Mouse (Mus musculus) neutrophil, adult 5-6 weeks (primary cell): ENCODE results near the gene Ufc1. TPM values are rescaled to one million over a fixed set of nuclear protein-coding genes. Genes with fewer than 3 reads are reported as not detected.
A peak's percentile ranks its signal among the peaks of the same experiment; 100 is the strongest.
"Not testable (repeated sequence)": the region's sequence is repeated elsewhere in the genome, so short reads cannot be mapped to it uniquely, and the experiment has no call there.

Experiments used
- ATAC-seq: fragments of 151-379, 151-347 bp; 2 replicates; pipeline ENCODE4 v1.8.0; 2017; ENCODE audit warnings: mild to moderate bottlenecking, moderate TSS enrichment; ENCODE audit not compliant: insufficient number of reproducible peaks, poor library complexity, low FRiP score, severe bottlenecking; ENCODE audit errors: extremely low read depth
- total RNA-seq: library from RNA; stranded (forward); fragments of 200-1000 nt; gene quantifications from 2 replicates; pipeline ENCODE4 v1.2.3, GENCODE M21; 2017

Ufc1 gene
- 32.0 and 39.7 TPM in 2 replicates for total RNA-seq

DNA sequence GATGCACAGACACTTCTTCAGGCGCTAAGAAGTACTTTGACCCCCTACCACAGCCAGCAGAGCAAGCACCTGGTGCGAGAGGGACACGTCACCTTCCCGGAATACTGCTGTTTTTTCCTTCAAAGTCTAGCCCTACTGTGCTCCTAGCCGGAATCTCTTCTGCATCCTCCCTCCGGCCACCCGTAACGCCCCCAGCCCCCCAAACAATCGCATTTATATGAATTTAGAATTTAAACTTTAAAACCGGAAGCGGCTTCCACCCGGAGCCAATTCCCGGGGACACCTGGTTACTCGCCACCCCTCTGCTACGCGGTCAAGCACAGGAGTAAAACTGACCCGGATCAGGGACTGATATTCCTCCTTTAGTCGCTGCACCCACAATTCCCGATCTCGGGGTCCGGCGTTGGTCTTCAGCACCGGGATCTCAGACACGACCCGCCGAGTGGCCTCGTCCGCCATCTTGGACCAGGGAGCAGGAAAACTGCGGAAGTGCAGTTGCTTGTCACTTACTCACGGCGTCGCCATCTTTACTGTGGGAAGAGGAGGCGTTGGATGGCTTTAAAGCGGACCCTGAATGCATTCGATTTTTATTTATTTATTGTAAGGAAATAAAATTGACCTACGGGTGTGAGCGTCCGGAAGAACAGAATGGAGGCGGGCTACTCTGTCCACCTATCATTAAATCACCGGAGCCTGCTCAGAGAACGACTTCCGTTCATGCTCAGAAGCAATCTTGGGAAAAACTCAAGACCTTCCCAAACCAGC lies at the start of gene Ufc1:
Gene Ufc1, minus strand, starts transcription at position 727 of the 765 bp plus-strand sequence.
- ATAC-seq = peak; percentile 99

DNA sequence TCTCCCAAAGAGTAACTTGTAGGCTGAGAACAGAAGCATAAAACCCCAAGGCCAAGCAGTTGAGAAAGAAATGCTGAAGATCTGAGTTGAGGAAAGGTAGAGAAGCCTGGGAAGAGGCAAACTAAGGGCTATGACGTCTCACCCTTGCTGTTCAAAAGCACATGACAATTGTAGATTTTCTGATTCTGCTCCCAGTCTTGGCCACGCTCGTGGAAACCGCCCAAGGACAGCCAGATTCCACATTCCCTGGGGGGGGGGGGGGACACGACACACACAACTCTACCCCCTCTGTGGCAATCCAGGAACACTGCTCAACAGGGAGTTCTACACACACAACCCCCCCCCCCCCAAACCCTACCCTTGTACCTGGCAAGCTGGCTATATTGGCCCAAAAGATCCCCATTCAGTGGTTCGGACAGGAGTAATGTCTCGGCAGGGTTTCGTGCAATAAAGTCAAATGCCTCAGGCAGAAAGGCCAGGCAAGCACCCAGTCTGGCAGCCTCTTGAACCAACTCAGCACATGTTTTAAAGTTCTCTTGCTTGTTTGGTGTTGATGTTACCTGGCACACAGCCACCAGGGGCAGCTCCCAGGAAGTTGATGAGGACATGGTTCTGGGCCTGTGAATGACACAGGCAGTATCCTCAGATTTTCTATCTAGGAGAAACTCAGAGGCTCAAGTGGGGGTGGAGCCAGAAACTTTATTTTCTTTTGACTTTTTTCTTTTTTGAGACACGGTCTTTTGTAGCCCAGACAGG lies 49.3 kb upstream of the Ufc1 start:
- no peak for ATAC-seq

DNA sequence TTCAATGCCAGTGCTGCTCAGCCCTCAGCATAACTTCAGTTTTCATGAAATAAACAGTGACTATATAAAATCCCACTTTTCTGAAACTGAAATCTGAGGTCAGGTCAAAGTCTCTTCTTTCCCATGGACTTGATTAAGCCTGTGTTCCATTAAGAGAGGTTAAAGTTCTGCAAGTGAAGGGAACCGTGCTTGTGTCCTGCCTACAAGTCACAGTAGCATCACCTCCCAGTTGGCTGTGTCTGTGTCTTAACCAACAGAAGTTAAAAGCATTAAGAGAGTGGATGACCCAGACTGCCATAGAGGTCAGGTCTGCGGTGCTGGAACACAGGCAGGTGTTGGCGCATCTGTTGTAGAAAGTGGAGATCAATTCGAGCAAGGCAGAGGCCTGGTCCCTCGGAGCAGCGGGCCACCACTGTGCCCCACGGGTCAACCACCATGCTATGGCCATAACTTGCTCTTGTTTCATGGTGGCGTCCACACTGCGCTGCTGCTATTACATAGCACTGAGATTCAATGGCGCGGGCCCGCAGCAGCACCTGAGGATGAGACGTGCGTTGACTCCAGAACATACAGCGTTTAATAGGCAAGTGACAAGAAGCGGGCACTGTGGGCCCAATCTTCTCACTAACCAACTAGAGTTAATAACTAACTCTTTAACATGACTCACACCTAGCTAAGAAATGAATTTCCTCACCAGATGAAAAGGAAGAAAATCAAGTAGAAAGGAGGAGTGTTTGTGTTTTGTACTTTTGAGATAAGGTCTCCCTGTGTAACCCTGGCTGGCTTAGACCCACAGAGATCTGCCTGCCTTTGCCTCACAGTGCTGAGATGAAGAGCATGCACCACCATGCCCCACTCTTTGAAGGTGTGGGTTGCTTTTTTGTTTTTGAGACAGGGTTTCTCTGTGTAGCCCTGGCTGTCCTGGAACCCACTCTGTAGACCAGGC lies 47.7 kb upstream of the Ufc1 start:
- ATAC-seq = no peak

DNA sequence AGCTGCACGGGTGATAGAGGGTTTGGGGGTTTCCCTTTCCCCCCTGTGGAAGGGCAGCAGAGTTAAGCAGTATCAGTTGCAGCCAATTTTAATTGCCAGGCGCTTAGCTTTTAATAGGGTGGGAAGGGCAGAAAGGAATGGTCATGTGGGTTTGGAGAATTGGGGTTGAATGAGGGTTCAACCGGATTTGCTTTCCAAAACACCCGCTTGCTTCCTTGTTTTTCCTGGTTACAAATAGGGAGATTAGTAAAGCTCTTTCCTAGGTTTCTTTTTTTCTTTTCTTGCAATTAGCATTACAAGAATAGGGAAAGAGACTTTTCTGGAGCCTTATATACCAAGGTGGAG lies 35.4 kb upstream of the Ufc1 start:
- ATAC-seq = no peak

DNA sequence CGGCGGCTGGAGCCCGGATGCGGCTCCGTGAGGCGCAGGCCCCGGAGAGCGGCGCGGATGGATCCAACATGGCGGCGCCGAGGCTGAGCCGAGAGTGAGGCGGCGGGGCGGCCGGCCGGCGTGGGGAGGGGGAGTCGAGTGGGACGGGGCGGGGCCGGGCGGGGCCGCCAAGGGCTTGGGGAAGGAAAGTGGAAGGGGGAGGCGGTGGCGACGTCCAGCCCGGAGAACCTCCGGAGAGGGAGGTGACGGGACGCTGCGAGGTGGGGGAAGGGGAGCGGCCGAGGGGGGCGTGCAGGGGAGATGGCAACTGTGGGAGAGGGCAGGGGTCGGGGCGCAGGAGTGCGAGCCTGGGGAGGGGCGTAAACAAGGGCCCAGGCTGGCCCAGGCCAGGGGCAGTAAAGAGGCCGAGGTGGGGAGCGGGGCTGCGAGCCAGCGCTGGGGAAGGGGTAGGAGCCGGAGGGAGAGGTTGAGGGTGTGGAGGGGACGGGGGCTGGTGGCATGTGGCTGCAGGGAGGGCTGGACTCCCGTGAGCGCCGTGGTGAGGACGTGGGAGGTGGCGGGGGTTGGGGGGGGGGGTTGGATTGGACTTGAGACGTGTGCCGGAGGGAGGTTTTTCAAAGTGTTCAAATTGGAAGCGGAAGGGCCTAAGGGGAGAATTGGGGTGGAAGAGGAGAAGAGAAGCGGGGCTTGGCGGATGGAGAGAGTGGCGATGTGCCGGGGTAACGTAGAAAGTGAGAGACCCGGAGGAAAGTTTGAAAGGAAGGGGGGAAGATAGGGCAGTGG lies 34.8 kb upstream of the Ufc1 start:
- no peak; the same call in 1 of the 2 replicates for ATAC-seq

DNA sequence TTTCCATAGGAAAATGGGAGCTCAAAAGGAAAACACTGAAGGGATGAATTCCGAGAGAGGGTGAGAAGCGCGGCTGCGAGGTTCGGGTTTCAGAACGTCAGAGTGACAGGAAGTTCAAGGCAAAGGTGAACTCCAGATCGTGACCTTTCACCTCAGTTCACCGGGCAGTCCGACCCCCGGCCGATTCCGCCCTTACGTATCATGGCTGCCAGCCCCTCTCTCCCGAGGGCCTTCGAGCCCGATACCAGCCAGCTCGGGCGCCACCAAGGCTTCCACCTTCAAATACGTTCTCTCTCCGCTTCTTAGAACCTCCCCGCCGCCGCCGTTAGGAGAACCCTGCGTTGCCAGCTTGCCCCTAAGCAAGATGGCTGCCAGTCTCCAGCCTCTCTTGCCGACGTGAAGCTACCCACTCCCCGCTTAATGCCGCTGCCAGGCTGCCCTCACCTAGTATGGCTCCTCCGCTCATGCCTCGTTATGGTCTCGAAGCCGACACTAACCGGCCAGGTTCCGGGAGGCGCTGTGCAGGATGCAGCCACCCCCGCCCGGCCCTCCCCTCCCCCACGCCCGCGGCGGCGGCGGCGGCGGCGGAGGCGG lies 34.1 kb upstream of the Ufc1 start, which contains the start of gene Dedd:
Gene Dedd, plus strand, starts transcription at position 307 of the 594 bp plus-strand sequence.
- ATAC-seq = peak; percentile 94

DNA sequence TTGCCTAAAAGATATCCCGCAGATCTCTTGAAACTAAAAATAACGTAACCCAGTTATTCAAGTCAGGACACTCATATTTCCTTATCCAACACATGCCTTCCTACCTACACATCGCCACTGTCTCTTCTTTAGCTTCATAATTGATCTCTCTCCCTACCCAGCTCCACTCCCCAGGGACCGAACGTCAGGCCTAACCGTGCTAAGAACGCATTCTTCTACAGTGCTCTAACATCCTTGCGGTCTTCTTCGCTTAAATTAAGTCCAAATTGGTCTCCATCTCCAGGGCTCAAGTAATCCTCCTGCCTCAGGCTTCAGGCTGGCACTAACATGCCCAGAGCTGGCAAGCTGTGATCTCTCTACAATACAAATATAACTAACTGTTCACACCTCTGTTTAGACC lies 33.4 kb upstream of the Ufc1 start:
- ATAC-seq = no peak

DNA sequence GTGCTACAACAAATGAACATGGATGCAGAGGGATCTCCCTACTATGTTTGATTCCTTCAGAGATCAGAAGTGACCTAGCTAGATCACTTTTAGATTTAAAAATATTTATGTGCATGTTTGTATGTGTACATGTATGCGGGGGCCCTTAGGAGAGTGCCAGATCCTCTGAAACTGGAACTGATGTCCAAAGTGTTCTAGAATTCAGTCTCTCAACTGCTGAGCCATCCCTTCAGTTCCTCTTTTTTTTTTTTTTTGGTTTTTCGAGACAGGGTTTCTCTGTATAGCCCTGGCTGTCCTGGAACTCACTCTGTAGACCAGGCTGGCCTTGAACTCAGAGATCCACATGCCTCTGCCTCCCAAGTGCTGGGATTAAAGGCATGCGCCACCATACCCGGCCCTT lies 31.8 kb upstream of the Ufc1 start:
- ATAC-seq = not testable (repeated sequence)

DNA sequence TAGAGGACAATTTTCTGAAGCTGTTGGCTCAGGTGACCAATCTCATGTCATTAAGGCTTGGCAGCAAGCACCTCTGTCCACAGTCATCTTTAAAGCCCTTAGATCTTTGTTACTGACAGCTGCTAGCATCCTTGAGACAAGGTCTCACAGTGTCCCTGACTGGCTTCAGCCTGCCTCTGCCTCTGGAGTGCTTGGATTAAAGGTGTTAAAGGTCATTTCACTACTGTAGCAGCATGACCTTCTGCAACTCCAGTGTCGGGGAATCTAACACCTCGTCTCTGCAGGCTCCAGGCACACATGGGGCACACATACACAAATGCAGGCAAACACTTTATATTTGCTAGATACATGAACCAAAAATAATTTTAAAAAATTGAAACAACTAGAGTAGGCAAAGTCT lies 30.7 kb upstream of the Ufc1 start:
- no peak for ATAC-seq

DNA sequence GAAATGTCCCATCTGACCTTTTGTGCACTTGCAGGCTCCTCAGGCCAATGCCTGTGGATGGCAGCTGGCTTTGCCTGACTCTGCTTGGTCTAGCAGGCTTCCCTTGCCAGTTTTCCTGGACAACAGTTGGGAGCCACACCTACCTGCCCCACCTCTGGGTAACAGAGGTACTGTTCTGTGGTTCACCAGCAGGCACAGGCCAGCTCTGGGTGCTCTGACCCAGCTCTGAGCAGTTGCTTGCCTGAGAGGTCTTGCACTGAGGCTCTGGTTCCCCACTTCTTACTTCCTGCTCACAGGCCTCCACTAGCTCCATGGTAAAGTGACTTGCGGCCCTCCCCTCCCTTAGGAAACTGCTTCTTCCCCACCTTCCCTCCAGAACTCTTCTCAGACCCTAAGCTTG lies 27.2 kb upstream of the Ufc1 start:
- no peak for ATAC-seq

DNA sequence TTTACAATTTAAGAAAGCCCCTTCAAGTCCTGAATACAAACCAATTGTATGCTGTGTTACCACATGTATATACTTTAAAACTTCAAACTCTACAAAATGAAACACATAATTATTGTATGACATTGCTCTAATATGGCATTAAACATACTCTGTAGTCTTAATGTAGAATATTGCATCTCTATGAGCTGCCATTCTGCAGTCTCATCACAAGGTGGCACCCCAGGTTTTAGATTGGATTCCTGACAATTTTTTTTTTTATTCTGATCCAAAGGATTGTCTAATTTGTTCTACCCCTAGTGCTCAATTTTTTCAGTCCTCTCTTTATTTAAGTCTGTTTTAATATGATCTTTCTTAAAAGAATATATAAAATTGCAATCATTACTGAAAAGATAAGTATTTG lies 26.6 kb upstream of the Ufc1 start:
- peak; percentile 55; the same call in 1 of the 2 replicates for ATAC-seq

DNA sequence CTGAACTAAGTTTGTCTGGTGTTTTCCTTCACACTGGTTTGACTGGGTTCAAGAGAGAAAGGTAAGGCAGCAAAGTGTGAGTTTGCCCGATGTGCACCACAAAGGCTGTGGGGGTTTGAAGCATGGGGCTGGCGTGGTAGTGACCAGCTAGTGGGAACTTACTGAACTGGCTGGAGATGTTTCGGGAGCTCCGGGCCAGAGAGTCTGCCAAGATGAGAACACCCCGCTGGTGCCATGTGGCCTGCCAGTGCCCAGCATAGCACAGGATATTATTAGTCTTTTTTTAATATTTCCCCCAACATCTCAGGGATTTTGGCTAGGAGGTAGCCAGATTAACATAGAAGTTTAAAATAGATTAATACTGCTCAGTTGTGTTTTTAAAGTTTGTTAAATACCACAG lies 25.3 kb upstream of the Ufc1 start:
- ATAC-seq = no peak

DNA sequence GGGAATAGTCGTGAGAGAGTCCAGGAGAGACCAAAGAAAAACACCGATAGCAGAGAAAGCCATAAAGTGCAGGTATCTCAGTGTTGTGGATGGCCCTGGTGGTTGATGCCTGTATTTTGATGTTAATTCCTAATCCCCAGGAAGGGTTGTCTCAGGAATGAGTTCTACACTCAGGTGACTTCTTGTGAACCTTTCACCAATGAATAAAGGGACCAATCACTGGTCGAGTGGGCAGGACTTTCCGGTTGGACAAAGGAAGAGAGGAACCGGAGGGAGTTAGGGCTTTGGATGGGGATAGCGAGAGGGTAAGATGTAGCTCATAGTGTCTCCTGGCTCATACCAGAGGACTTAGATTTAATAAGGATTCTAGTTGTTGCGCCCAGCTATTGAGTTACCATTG lies 24.9 kb upstream of the Ufc1 start:
- ATAC-seq = no peak

DNA sequence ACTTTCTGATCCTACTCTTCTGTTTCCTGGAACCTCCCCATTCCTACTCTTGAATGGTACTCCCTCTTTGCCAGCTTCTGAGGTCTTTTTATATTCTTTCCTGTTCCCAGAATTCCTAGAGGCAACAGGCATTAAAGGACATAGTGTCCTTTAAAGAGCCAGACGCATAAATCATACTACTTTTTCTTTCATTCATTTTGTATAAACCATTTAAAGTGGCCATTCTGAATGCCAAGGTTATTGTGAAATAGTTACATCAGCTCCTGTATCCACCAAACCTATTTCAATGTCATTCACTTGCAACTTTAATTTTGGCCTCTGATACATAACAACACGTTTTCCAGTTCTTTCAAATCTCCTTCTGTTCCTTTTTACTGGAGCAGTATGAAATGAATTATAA lies 14.5 kb upstream of the Ufc1 start:
- ATAC-seq = no peak

DNA sequence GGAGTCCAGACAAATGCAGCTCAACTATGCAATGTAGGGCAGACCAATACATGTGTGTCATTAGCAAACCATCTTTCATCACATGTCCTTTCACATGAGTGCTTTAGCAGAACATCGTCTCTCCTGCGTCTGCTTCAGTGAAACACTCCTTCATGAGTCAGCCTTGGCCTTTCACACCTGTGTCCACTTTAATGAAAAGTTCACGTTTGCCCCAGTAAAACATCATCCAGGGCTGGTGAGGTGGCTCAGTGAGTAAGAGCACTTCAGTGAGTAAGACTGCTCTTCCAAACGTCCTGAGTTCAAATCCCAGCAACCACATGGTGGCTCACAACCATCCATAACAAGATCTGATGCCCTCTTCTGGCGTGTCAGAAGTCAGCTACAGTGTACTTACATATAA lies 11.3 kb upstream of the Ufc1 start:
- ATAC-seq = not testable (repeated sequence)

DNA sequence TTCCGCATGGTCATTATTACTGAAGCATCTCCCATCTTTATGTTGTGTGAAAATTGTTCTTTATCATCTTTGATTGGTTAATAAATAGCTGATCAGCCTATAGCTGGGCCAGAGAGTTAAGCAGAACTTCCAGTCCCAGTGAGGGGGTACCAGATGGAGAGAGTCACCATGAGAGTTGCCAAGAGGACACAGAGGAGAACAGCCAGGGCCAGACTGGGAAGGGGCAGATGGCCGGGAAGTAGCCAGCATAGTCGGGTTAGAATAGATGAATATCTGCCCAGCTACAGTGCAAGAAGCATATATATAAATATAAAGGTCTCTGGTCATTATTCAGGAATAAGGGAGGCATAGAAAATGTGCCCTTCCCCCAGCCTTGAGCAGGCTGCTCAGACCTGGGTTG lies 3.4 kb upstream of the Ufc1 start:
- no peak for ATAC-seq

DNA sequence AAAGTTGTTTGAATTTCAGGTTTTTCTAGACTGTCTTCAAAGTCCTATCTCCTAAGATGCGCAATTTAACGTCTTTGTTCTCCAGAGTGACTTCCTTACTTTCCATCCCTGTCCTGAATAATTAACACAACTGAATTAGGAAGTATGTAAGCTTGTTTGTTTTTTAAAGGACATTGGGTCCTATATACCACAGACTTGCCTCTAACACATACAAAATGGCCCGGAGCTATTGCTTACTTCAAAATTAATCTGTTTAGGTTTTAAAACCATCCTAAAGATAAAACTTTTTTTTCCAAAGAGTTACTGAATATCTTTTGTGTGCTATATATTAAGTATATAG lies 209 bp upstream of the Ufc1 start:
- no peak for ATAC-seq

DNA sequence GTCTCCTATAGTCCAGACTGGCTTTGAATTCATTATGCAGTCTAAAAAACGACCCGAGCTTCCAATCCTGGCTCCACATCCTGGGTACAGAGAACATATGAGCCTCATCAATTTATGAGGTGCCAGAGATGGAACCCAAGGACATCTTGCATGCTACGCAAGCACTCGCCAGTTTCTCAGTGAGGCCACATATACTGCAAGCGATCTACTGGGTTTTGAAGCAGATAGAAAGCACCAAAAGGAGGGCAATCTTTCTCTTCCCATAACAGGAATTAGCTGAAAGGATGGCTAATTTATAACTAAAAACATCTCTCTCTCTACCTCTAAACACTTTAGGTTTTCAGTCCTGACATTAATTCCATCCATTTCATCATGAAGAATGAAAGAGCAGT lies 922 bp downstream of the Ufc1 start:
- ATAC-seq = no peak
